Mouse (Mus musculus) hindbrain, embryonic 14.5 days (tissue): ENCODE measurements at regions not wholly inside any gene's neighbourhood (a gene's known extent, or its start where the extent isn't known, plus 50 kb on each side); places are given as distances from the start of the nearest gene placed in this dataset.

Source experiments
- ATAC-seq: fragments of 200-750 bp; cut with Nextera tagmentation; 2 replicates; pipeline ENCODE4 v1.8.0; 2017; ENCODE audit warnings: moderate number of reproducible peaks, mild to moderate bottlenecking, moderate TSS enrichment, moderate library complexity; ENCODE audit not compliant: low FRiP score
- DNase-seq: peaks from one replicate; pipeline ENCODE4 v3.0.0-alpha.2; 2015; ENCODE audit warnings: low spot score
- H3K27ac ChIP-seq: fragments of 300-500 bp; sonication (generic); 2 replicates; pipeline ENCODE4 v1.5.1; 2014; ENCODE audit warnings: mild to moderate bottlenecking, moderate library complexity
- H3K27me3 ChIP-seq: fragments of 300-500 bp; sonication (generic); 2 replicates; pipeline ENCODE4 v1.6.1; 2014; ENCODE audit warnings: mild to moderate bottlenecking, low read length, mixed read lengths; ENCODE audit not compliant: control insufficient read depth, insufficient read depth
- H3K36me3 ChIP-seq: fragments of 300-500 bp; sonication (generic); replicated peaks from 2 replicates; pipeline ENCODE4 v1.6.1; 2014; ENCODE audit not compliant: control insufficient read depth, insufficient read depth
- H3K4me1 ChIP-seq: fragments of 300-500 bp; sonication (generic); replicated peaks from 2 replicates; pipeline ENCODE4 v1.6.1; 2014; ENCODE audit warnings: antibody characterized with exemption, low read length, mixed read lengths; ENCODE audit not compliant: control insufficient read depth, insufficient read depth
- H3K4me2 ChIP-seq: fragments of 300-500 bp; sonication (generic); replicated peaks from 2 replicates; pipeline ENCODE4 v1.6.1; 2014; ENCODE audit warnings: mild to moderate bottlenecking, moderate library complexity
- H3K4me3 ChIP-seq: fragments of 300-500 bp; sonication (generic); replicated peaks from 2 replicates; pipeline ENCODE4 v1.5.1; 2014; ENCODE audit warnings: mild to moderate bottlenecking, low read length
- H3K9ac ChIP-seq: fragments of 300-500 bp; sonication (generic); 2 replicates; pipeline ENCODE4 v1.6.1; 2014
- H3K9me3 ChIP-seq: fragments of 300-500 bp; sonication (generic); 2 replicates; pipeline ENCODE4 v1.6.1; 2016; ENCODE audit warnings: low read length; ENCODE audit not compliant: control insufficient read depth
- WGBS: fragments of 180-500 bp; shearing (Covaris S2); extraction: QIAGEN DNeasy Blood & Tissue Kit; methylation state at CpG from one replicate; pipeline ENCODE4 v1.1.7; 2014; 5-methylcytosine and 5-hydroxymethylcytosine counted together

- DNase-seq (peak; percentile 49), ATAC-seq (no peak)
- Histone ChIP-seq H3K36me3 (no peaks in the 10 kb centered on the region), H3K27ac (peak overlapping the region; percentile 88), H3K4me1 (peaks cover 37% of the 10 kb centered on the region), H3K9me3 (no peaks in the 10 kb centered on the region), H3K4me3 (no peak overlapping the region), H3K9ac (peak overlapping the region; percentile 36), H3K27me3 (no peaks in the 10 kb centered on the region), H3K4me2 (peak overlapping the region; percentile 28; the same call in 1 of the 2 replicates)
- 18% methylated on average over 7 of the region's 7 CpGs for WGBS
These were observed 234.7 kb upstream of the Hnrnpa3 start for GRCm38 (mm10) chr2:75424363-75424762.

GRCm38 (mm10) chr2:75424911-75425310 is 234.2 kb upstream of the Hnrnpa3 start:
- Histone ChIP-seq H3K4me2 (peak overlapping the region; percentile 21; the same call in 1 of the 2 replicates), H3K9me3 (no peaks in the 10 kb centered on the region), H3K27ac (peak overlapping the region; percentile 88), H3K27me3 (no peaks in the 10 kb centered on the region), H3K36me3 (no peaks in the 10 kb centered on the region), H3K9ac (no peak overlapping the region), H3K4me1 (peaks cover 37% of the 10 kb centered on the region), H3K4me3 (no peak overlapping the region)
- 46% methylated on average over 14 of the region's 14 CpGs for WGBS
- ATAC-seq (peak; percentile 54; the same call in 1 of the 2 replicates), DNase-seq (no peak)

GRCm38 (mm10) chr2:75425384-75425783 is 233.7 kb upstream of the Hnrnpa3 start:
- H3K9me3 ChIP-seq: no peaks in the 10 kb centered on the region
- H3K4me1 ChIP-seq: peaks cover 37% of the 10 kb centered on the region
- no peak overlapping the region for H3K4me3 ChIP-seq
- ATAC-seq: 0 out of 2 replicates have a peak, but pooled peaks have one; percentile 57
- WGBS: 16% methylated on average over 7 of the region's 7 CpGs
- 0 out of 2 replicates have a peak overlapping the region, but pooled peaks have one; percentile 26 for H3K9ac ChIP-seq
- H3K27me3 ChIP-seq: no peaks in the 10 kb centered on the region
- H3K36me3 ChIP-seq: no peaks in the 10 kb centered on the region
- H3K27ac ChIP-seq: peak overlapping the region; percentile 88
- H3K4me2 ChIP-seq: peak overlapping the region; percentile 21
- no peak for DNase-seq

DNA sequence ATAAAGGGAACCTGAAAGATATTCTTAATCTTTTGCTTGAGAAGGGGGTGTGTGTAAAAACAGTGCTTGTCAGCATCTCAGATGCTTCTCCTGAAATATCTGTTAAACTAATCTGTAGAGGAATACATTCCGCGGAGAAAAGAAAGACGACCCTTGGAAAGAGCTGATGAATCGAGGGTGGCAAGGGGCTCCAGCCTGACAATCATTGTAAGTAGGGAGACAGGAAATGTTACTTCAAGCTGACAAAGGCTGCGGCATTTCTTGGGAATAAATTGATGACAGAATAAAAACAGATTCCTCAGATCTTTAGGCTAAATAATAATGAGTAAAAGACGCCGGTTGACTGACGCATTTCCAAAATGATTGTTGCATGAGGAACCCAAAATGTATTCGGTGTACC is 233.3 kb upstream of the Hnrnpa3 start:
- 32% methylated on average over 9 of the region's 9 CpGs for WGBS
- H3K4me1 ChIP-seq: peaks cover 37% of the 10 kb centered on the region
- 0 out of 2 replicates have a peak overlapping the region, but pooled peaks have one; percentile 26 for H3K9ac ChIP-seq
- H3K9me3 ChIP-seq: no peaks in the 10 kb centered on the region
- no peaks in the 10 kb centered on the region for H3K36me3 ChIP-seq
- H3K4me2 ChIP-seq: peak overlapping the region; percentile 21
- H3K27ac ChIP-seq: peak overlapping the region; percentile 88
- no peak overlapping the region for H3K4me3 ChIP-seq
- DNase-seq: no peak
- no peaks in the 10 kb centered on the region for H3K27me3 ChIP-seq
- ATAC-seq: no peak

DNA sequence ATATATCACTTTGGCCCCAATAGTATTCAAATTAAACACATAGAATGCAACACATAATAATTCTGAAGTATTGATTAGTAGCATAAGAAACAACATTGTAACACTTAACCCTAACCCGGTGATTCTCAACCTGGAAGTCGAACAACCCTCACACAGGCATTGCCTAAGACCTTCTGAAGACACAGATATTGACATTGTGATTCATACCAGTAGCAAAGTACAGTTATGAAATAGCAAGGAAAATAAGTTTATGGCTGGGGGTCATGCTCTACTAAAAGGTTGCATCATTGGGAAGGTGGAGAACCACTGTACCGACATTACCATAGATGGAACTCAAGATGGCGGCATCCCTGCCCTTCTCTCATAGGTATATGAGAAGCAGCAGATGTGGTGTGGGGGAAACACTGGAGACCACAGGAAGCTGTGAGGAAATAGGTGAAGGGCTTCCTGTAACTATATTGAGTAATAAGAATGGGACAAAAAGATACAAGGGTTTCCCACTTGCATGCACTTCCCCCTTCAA is 231.1 kb upstream of the Hnrnpa3 start:
- Histone ChIP-seq H3K4me2 (no peak overlapping the region), H3K27ac (no peak overlapping the region), H3K4me1 (peaks cover 32% of the 10 kb centered on the region), H3K9ac (no peak overlapping the region), H3K36me3 (no peaks in the 10 kb centered on the region), H3K4me3 (no peak overlapping the region), H3K9me3 (no peaks in the 10 kb centered on the region), H3K27me3 (no peaks in the 10 kb centered on the region)
- no peak for ATAC-seq
- no peak for DNase-seq
- 97% methylated on average over 4 of the region's 4 CpGs for WGBS

DNA sequence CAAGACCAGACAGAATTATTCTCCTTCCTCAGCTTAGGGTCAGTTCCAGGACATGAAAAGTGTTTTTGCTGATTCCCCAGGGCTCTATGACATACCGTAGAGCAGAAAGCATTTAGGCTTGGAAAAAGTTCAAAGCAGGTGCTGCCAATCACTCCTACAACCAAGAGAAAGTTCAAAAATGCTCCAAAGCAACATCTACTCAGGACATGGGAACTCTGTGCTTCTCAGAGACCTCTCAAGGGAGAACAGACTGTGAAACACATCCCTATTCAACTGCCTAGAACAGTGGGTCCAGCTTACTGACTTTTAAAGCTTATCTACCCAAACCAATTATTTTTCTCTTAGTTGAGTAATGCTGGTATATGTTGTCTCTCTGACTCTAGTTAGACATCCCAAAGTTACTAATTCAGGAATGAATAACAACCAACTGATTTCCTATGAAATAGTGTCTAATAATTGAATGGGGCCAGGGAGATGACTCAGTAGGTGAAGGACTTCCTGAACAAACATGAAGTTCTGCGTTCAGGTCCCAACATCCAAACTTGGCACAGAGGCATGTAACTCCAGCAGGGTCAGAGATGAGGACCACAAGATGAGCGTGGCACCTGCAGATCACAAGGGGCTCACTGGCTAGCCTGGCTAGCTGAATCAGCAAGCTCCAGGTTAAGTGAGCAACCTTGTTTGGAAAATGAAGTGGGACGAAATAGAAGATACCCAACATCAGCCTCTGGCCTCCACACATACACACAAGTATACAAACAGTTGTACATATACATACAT is 228.7 kb upstream of the Hnrnpa3 start:
- Histone ChIP-seq H3K36me3 (no peaks in the 10 kb centered on the region), H3K4me1 (peaks cover 8% of the 10 kb centered on the region), H3K27ac (no peak overlapping the region), H3K4me2 (no peak overlapping the region), H3K27me3 (no peaks in the 10 kb centered on the region), H3K4me3 (no peak overlapping the region), H3K9me3 (no peaks in the 10 kb centered on the region), H3K9ac (no peak overlapping the region)
- no peak for ATAC-seq
- WGBS: 89% methylated on average over 4 of the region's 4 CpGs
- DNase-seq: no peak

GRCm38 (mm10) chr2:75431981-75432380 is 227.1 kb upstream of the Hnrnpa3 start:
- Histone ChIP-seq H3K27me3 (no peaks in the 10 kb centered on the region), H3K36me3 (no peaks in the 10 kb centered on the region), H3K4me2 (no peak overlapping the region), H3K9ac (no peak overlapping the region), H3K27ac (no peak overlapping the region), H3K4me3 (no peak overlapping the region), H3K4me1 (no peaks in the 10 kb centered on the region), H3K9me3 (no peaks in the 10 kb centered on the region)
- 89% methylated on average over 6 of the region's 6 CpGs for WGBS
- ATAC-seq (no peak), DNase-seq (no peak)

- WGBS: 86% methylated on average over 17 of the region's 17 CpGs
- Histone ChIP-seq H3K9me3 (no peaks in the 10 kb centered on the region), H3K9ac (no peak overlapping the region), H3K4me3 (no peak overlapping the region), H3K4me1 (no peaks in the 10 kb centered on the region), H3K27ac (no peak overlapping the region), H3K4me2 (no peak overlapping the region), H3K36me3 (no peaks in the 10 kb centered on the region), H3K27me3 (no peaks in the 10 kb centered on the region)
- no peak for ATAC-seq
- no peak for DNase-seq
These were observed 224.5 kb upstream of the Hnrnpa3 start for GRCm38 (mm10) chr2:75434521-75434920.

DNA sequence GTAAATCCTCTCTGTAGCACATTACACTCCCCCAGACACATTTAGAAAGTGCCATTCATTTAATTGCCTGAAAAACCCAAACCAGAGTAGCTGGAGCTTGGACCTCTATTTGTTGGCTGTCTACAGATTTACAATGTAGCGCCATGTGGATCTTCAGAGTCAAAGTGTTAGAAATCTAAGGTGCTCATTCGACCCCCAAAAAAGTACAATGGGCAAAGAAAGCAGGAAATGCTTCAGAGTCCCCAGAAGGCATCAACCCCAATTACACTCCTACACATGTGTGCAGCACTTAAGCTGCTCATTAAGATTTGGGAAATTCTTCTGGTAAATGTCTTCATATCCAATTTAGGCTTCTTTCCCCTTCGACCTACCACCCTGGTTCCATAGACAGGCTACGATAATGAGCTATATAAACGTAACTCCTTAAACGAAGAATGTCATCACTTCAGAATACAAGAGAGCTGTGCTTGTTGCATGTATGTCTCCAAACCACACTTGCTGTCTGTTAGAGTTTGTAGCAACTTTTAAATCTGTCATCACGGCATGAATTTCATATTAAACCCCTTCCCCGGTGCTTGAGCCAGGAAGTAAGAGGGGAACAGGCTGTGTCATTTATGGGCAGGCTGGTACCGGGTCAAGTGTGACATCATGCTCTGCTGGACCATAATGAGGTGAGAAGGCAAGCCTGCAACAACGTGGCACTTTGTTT is 219.4 kb upstream of the Hnrnpa3 start:
- 84% methylated on average over 10 of the region's 10 CpGs for WGBS
- Histone ChIP-seq H3K9ac (no peak overlapping the region), H3K9me3 (no peaks in the 10 kb centered on the region), H3K27me3 (no peaks in the 10 kb centered on the region), H3K4me3 (no peak overlapping the region), H3K36me3 (no peaks in the 10 kb centered on the region), H3K27ac (no peak overlapping the region), H3K4me1 (0 out of 2 replicates have a peak, but pooled peaks cover 4% of the 10 kb centered on the region), H3K4me2 (no peak overlapping the region)
- ATAC-seq (no peak), DNase-seq (no peak)
